Mouse (Mus musculus) lung, embryonic 16.5 days (tissue): Measurements from ENCODE around the gene Cycs. TPM values are rescaled to one million over a fixed set of nuclear protein-coding genes. Genes with fewer than 3 reads are reported as not detected.

ENCODE experiments used
- ATAC-seq: fragments of 200-750 bp; cut with Nextera tagmentation; 2 replicates; pipeline ENCODE4 v1.8.0; 2017; ENCODE audit warnings: low read depth, mild to moderate bottlenecking, moderate library complexity
- H3K27ac ChIP-seq: fragments of 300-500 bp; sonication (generic); 2 replicates; pipeline ENCODE4 v1.5.1; 2014; ENCODE audit warnings: mild to moderate bottlenecking, control low read depth, low read length
- H3K27me3 ChIP-seq: fragments of 300-500 bp; sonication (generic); 2 replicates; pipeline ENCODE4 v1.6.1; 2014; ENCODE audit warnings: low read depth, low read length, mixed read lengths; ENCODE audit not compliant: control insufficient read depth, insufficient read depth
- H3K36me3 ChIP-seq: fragments of 300-500 bp; sonication (generic); 2 replicates; pipeline ENCODE4 v1.6.1; 2014; ENCODE audit warnings: low read length; ENCODE audit not compliant: control insufficient read depth, insufficient read depth
- H3K4me1 ChIP-seq: fragments of 300-500 bp; sonication (generic); replicated peaks from 2 replicates; pipeline ENCODE4 v1.6.1; 2014; ENCODE audit warnings: low read length, mixed read lengths; ENCODE audit not compliant: control insufficient read depth, insufficient read depth
- H3K4me2 ChIP-seq: fragments of 300-500 bp; sonication (generic); 2 replicates; pipeline ENCODE4 v1.6.1; 2014; ENCODE audit warnings: low read depth, low read length, control low read depth
- H3K4me3 ChIP-seq: fragments of 300-500 bp; sonication (generic); 2 replicates; pipeline ENCODE4 v1.5.1; 2014; ENCODE audit warnings: mild to moderate bottlenecking, low read length, control low read depth
- H3K9ac ChIP-seq: fragments of 300-500 bp; sonication (generic); 2 replicates; pipeline ENCODE4 v1.6.1; 2014; ENCODE audit warnings: low read length, control low read depth
- H3K9me3 ChIP-seq: fragments of 300-500 bp; sonication (generic); 2 replicates; pipeline ENCODE4 v1.6.1; 2016; ENCODE audit warnings: low read length; ENCODE audit not compliant: control insufficient read depth
- WGBS: fragments of 180-500 bp; shearing (Covaris S2); extraction: QIAGEN DNeasy Blood & Tissue Kit; methylation state at CpG from one replicate; pipeline ENCODE4 v1.1.7; 2014; 5-methylcytosine and 5-hydroxymethylcytosine counted together
- microRNA-seq: library from miRNA; unstranded; fragments of <30 nt; microRNA quantifications from one replicate; pipeline ENCODE4, GENCODE M21; 2016
- polyA plus RNA-seq: library from polyadenylated mRNA; unstranded; fragments of >200 nt; fragmentation: Nextera tagmentation; extraction: Ambion mirVana; gene quantifications from 2 replicates; pipeline ENCODE4 v1.2.1, GENCODE M21; 2015

The Cycs gene
- polyA plus RNA-seq, 1 experiment from 2014 or later = 53.7 TPM

GRCm38 (mm10) chr6:50520139-50520538 lies 46.2 kb downstream of the Cycs start:
- no peak for ATAC-seq
- Histone ChIP-seq H3K9ac (no peak overlapping the region), H3K27ac (no peak overlapping the region), H3K9me3 (no peaks in the 10 kb centered on the region), H3K27me3 (no peaks in the 10 kb centered on the region), H3K4me3 (no peak overlapping the region), H3K4me2 (no peak overlapping the region), H3K36me3 (no peaks in the 10 kb centered on the region), H3K4me1 (no peaks in the 10 kb centered on the region)
- WGBS = 54% methylated on average over 5 of the region's 5 CpGs

- H3K4me2 ChIP-seq = no peak overlapping the region
- no peak overlapping the region for H3K9ac ChIP-seq
- H3K4me3 ChIP-seq = no peak overlapping the region
- no peak overlapping the region for H3K27ac ChIP-seq
- 81% methylated on average over 5 of the region's 5 CpGs for WGBS
- no peaks in the 10 kb centered on the region for H3K9me3 ChIP-seq
- no peaks in the 10 kb centered on the region for H3K4me1 ChIP-seq
- no peak for ATAC-seq
- H3K27me3 ChIP-seq = no peaks in the 10 kb centered on the region
- no peaks in the 10 kb centered on the region for H3K36me3 ChIP-seq
Observed at GRCm38 (mm10) chr6:50518371-50518770, 48.0 kb downstream of the Cycs start.

Small RNA genes within 50 kb of the gene (microRNA-seq; reads per million reads assigned to microRNA genes)
- gene Mir6371 = not detected

Other genes starting within 250 kb of the Cycs start
- 6.4 and 6.6 TPM in 2 replicates for gene Osbpl3, start 110.3 kb downstream of the Cycs start, polyA plus RNA-seq
- gene 4921507P07Rik, start 30.1 kb upstream of the Cycs start, polyA plus RNA-seq = 0.40 and 0.64 TPM in 2 replicates
- not detected in 2 replicates for gene Npvf, start 87.9 kb upstream of the Cycs start, polyA plus RNA-seq